Mouse (Mus musculus): ENCODE measurements around the gene Uchl1.

DNA sequence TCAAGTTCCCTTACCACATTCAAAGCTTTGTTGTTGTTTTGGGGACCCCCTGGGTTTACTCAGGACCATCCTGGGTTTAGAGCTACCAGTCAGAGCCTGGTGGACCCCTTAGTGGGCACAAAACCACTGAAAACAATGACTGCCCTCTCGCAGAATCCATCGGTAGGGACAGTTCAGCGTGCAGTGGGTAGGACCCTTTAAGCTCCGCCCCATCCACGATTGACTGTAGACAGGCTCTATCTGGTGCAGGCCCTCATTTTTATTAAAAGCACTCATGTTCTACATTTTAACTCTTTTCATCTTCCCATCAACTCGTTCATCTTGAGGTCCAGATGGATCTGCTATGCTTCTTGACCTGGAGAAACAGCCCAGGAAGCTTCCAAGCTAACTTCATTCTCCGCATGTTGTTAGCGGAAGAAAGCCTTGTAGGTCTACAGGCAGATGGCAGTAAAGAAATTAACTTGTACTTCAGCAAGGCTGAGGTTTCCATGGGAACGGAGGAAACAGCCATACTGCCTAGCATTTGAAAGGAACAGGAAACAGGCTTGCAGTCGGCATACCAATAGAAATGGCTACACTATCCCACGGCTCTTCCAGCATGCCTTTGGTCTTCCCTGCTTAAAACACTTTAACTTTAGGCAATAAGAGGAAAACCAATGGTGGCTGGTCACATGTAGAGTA lies 54.9 kb downstream of the Uchl1 start:
- TF ChIP-seq POLR2A (IDR thresholded peaks at IDR 0.05; ENCODE audit: control insufficient read depth, extremely low read depth, insufficient read depth, low read length, poor library complexity): no peak
- no peak for TF ChIP-seq CTCF (IDR thresholded peaks at IDR 0.05; ENCODE audit: borderline replicate concordance, control insufficient read depth, extremely low read depth, insufficient read depth, low read length, poor library complexity)

All from thymus, adult 2 months (tissue).